Mouse (Mus musculus): ENCODE measurements around the gene 1600014C10Rik. TPM values are rescaled to one million over a fixed set of nuclear protein-coding genes. Genes with fewer than 3 reads are reported as not detected.
A peak's percentile ranks its signal among the peaks of the same experiment; 100 is the strongest.

1600014C10Rik gene
- polyA plus RNA-seq, 1 experiment from 2014 or later = 25.9 TPM

DNA sequence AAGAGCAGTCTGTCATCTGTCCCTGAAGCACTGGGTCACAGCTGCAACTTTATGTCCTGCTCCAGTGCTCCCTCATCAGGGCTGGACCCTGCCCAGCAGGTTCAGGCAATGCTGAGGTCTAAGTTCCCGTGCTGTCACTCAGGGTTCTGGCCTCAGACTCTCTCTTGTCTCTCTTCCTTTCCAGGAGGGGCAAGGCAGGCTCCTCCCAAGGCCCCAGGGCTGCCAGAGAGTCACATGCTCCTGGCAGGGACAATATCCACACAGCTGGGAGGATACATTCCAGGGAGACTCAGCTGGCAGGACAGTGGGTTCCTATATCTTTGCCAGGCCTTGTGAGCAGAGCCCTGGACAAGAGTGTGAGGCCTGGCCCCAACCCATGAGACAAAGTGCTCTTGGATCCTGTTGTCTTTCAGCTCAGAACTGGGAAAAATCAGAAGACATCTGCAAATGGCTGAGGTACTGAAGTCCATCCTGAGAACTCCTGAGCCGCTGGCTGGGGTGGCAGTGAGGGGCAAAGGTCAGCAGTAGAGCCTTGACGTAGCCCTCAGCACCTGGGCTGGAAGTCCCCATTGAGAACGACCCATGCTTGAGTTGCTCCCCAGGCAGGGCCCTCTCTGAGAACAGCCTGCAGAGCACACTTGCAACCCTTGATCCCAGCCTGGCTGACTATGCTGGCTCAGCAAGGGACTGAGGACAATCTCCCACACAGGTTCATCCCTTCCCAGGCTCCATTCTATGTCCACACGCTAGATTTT, 34.6 kb downstream of the 1600014C10Rik start:
- H3K4me1 ChIP-seq (ENCODE audit: control insufficient read depth, insufficient read depth, low read length) = peaks cover 18% of the 10 kb centered on the region
- H3K9me3 ChIP-seq (replicated peaks; ENCODE audit: control insufficient read depth, low read length) = no peaks in the 10 kb centered on the region
- H3K9ac ChIP-seq (ENCODE audit: low read length) = peak overlapping the region; percentile 52
- no peaks in the 10 kb centered on the region for H3K27me3 ChIP-seq (ENCODE audit: control insufficient read depth, insufficient read depth, low read length)
- peak overlapping the region; percentile 90 for H3K27ac ChIP-seq (ENCODE audit: low read length)
- peak; percentile 84 for ATAC-seq (replicated peaks; ENCODE audit: extremely low read depth, insufficient read depth, low FRiP score)
- WGBS = 59% methylated on average over 5 of the region's 5 CpGs
- 0 out of 2 replicates have a peak, but pooled peaks cover 5% of the 10 kb centered on the region for H3K36me3 ChIP-seq (ENCODE audit: control insufficient read depth, insufficient read depth)
- H3K4me3 ChIP-seq (ENCODE audit: low read length) = no peak overlapping the region
- H3K4me2 ChIP-seq (ENCODE audit: low read depth, low read length) = no peak overlapping the region

DNA sequence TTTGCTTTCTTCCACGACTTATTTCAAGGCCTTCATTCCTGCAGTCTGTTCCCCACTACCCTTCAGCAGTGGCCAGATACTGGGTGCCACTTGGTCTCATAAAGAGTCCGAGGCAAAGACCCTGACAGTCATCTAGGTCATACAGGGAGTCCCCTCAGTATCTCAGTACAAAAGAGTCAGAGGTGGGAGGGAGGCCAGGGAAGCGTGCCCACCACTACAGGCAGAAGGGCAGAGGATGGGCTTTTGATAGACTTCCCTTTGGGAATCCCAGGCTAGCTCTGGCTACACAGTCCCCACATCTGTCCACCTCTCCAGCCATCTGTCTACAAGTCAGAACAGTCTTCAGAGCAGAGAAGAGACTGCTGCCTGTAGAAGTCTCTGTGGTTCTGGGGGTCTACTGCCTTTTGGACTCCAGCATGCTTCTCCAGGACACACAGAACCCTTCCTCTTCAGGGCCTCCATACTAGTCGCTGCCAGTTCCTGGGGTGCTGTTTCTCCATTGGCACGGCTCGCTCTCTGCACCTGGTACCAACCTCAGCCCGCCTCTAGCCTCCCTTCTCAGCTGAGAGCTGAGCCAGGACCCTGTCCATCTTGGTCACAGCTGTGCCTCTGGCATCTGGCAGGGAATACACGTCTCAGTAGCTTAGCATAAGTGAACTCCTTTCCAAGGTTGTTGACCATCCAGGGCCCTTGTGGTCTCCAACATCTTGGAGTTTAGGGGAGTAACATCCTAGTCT, 35.8 kb downstream of the 1600014C10Rik start:
- 0 out of 2 replicates have a peak overlapping the region, but pooled peaks have one; percentile 16 for H3K27ac ChIP-seq (ENCODE audit: low read length)
- 77% methylated on average over 7 of the region's 8 CpGs for WGBS
- ATAC-seq (replicated peaks; ENCODE audit: extremely low read depth, insufficient read depth, low FRiP score) = no peak

DNA sequence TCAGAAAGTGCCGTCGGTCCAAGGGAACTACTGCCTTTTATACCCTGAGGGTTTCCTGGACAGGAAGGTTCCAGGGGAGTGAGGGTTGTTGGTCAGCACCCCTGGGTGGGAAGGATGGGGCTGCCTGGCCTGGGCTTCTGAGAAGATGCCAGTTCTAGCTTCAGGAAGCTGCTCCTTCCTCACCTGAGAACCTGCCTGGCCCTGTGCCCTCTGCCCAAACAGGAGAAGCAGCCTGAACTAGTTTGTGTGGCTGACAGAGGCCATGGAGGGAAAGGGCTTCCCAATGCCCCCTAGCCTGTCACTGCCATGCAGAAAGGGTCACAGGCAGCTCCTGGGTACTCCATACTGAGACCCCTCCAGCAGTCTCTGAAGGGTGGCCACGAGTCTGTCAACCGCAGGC, 36.5 kb downstream of the 1600014C10Rik start:
- ATAC-seq (replicated peaks; ENCODE audit: extremely low read depth, insufficient read depth, low FRiP score) = no peak
- peaks cover 24% of the 10 kb centered on the region for H3K4me1 ChIP-seq (ENCODE audit: control insufficient read depth, insufficient read depth, low read length)
- H3K4me2 ChIP-seq (ENCODE audit: low read depth, low read length) = no peak overlapping the region
- H3K9ac ChIP-seq (ENCODE audit: low read length) = no peak overlapping the region
- H3K4me3 ChIP-seq (ENCODE audit: low read length) = no peak overlapping the region
- no peaks in the 10 kb centered on the region for H3K9me3 ChIP-seq (replicated peaks; ENCODE audit: control insufficient read depth, low read length)
- H3K27ac ChIP-seq (ENCODE audit: low read length) = no peak overlapping the region
- 90% methylated on average over 4 of the region's 4 CpGs for WGBS
- no peaks in the 10 kb centered on the region for H3K27me3 ChIP-seq (ENCODE audit: control insufficient read depth, insufficient read depth, low read length)
- 0 out of 2 replicates have a peak, but pooled peaks cover 5% of the 10 kb centered on the region for H3K36me3 ChIP-seq (ENCODE audit: control insufficient read depth, insufficient read depth)

More for the DNA sequence above, 35.8 kb downstream of the 1600014C10Rik start:
- 0 out of 2 replicates have a peak, but pooled peaks cover 5% of the 10 kb centered on the region for H3K36me3 ChIP-seq (ENCODE audit: control insufficient read depth, insufficient read depth)
- no peaks in the 10 kb centered on the region for H3K9me3 ChIP-seq (replicated peaks; ENCODE audit: control insufficient read depth, low read length)
- no peak overlapping the region for H3K4me3 ChIP-seq (ENCODE audit: low read length)
- H3K4me1 ChIP-seq (ENCODE audit: control insufficient read depth, insufficient read depth, low read length) = peaks cover 20% of the 10 kb centered on the region
- no peak overlapping the region for H3K9ac ChIP-seq (ENCODE audit: low read length)
- no peaks in the 10 kb centered on the region for H3K27me3 ChIP-seq (ENCODE audit: control insufficient read depth, insufficient read depth, low read length)
- H3K4me2 ChIP-seq (ENCODE audit: low read depth, low read length) = no peak overlapping the region

DNA sequence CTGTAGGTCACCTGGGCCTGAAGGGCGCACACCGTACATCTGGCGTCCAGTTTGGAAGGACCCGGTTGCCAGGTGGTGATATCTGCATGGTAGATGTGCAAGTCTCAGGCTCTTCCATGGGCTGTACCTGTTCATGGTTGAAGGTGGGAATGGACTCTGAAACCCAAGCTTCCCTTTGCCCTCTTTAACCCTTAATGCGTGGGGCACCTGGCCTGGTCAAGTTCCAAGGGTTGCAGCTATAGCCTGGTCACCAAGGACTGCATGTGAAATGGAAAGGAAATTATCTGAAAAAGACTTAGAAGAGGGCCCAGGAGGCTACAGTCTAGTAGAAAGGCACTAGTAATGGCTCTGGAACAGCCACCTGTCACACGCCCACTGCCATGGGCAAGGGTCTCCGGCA, 37.8 kb downstream of the 1600014C10Rik start:
- WGBS = 96% methylated on average over 7 of the region's 7 CpGs
- H3K9me3 ChIP-seq (replicated peaks; ENCODE audit: control insufficient read depth, low read length) = no peaks in the 10 kb centered on the region
- no peaks in the 10 kb centered on the region for H3K27me3 ChIP-seq (ENCODE audit: control insufficient read depth, insufficient read depth, low read length)
- 0 out of 2 replicates have a peak, but pooled peaks cover 5% of the 10 kb centered on the region for H3K36me3 ChIP-seq (ENCODE audit: control insufficient read depth, insufficient read depth)
- no peak overlapping the region for H3K9ac ChIP-seq (ENCODE audit: low read length)
- H3K4me3 ChIP-seq (ENCODE audit: low read length) = no peak overlapping the region
- ATAC-seq (replicated peaks; ENCODE audit: extremely low read depth, insufficient read depth, low FRiP score) = no peak
- no peak overlapping the region for H3K4me2 ChIP-seq (ENCODE audit: low read depth, low read length)
- H3K4me1 ChIP-seq (ENCODE audit: control insufficient read depth, insufficient read depth, low read length) = peaks cover 32% of the 10 kb centered on the region
- H3K27ac ChIP-seq (ENCODE audit: low read length) = no peak overlapping the region

DNA sequence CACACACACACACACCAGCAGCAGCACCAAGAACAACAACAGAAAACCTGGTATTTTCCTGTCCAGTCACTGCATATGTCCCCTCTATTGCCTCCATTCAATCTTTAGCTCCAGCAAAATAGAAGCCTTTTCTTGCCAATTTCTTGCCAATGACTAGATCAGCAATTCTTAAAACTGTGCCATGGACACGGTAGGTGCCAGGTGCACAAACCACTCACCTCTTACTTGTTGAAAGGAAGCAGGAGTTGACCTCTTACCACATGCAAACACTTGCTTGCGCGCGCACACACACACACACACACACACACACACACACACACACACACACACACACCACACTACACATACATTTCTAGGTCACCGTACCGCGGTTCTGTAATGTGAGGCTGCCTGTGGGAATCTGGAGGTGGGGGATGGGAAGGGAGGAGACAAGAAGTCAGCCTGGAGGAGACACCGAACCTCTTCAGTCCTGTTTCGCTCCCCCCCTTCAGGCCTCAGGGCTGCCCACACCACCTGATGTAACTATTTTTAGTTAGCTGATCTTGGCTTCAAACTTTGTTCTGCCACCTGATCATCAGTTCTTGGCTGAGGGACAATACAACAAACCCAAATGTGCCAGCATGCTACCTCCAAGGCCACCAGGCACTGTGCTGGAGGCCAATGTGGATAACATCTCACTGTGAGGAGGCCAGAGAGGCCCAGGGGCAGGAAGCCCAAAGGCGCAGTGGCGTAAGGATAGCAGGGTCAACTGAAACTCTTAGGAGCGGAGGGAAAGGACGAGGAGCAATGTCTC, 41.8 kb downstream of the 1600014C10Rik start:
- peak overlapping the region; percentile 92 for H3K27ac ChIP-seq (ENCODE audit: low read length)
- H3K4me2 ChIP-seq (ENCODE audit: low read depth, low read length) = peak overlapping the region; percentile 53
- H3K9ac ChIP-seq (ENCODE audit: low read length) = peak overlapping the region; percentile 43; the same call in 1 of the 2 replicates
- peak; percentile 59 for ATAC-seq (replicated peaks; ENCODE audit: extremely low read depth, insufficient read depth, low FRiP score)
- WGBS = 49% methylated on average over 13 of the region's 13 CpGs
- 0 out of 2 replicates have a peak, but pooled peaks cover 2% of the 10 kb centered on the region for H3K36me3 ChIP-seq (ENCODE audit: control insufficient read depth, insufficient read depth)
- peak overlapping the region; percentile 37 for H3K4me3 ChIP-seq (ENCODE audit: low read length)
- H3K9me3 ChIP-seq (replicated peaks; ENCODE audit: control insufficient read depth, low read length) = no peaks in the 10 kb centered on the region
- peaks cover 24% of the 10 kb centered on the region for H3K4me1 ChIP-seq (ENCODE audit: control insufficient read depth, insufficient read depth, low read length)
- H3K27me3 ChIP-seq (ENCODE audit: control insufficient read depth, insufficient read depth, low read length) = no peaks in the 10 kb centered on the region

DNA sequence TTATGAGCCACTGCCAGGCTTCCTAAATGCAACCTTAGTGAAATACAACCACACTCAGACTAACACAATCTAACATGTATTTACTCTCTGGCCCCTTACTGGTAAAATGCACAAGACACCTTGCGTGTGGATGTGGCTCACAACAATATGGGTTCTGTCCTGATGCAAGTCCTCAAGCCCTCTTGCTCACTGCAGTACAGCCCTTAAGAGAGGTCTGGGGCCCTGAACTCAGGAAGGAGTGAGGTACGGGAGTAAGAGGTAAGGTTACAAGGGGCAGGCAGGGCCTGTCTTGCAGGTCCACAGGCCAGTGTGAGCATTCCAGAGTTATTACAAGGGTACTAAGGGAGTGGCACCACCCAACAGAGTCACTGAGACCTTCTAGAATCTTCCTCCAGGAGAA, 43.2 kb downstream of the 1600014C10Rik start:
- H3K36me3 ChIP-seq (ENCODE audit: control insufficient read depth, insufficient read depth) = 0 out of 2 replicates have a peak, but pooled peaks cover 2% of the 10 kb centered on the region
- H3K9me3 ChIP-seq (replicated peaks; ENCODE audit: control insufficient read depth, low read length) = no peaks in the 10 kb centered on the region
- ATAC-seq (replicated peaks; ENCODE audit: extremely low read depth, insufficient read depth, low FRiP score) = no peak
- peaks cover 24% of the 10 kb centered on the region for H3K4me1 ChIP-seq (ENCODE audit: control insufficient read depth, insufficient read depth, low read length)
- peak overlapping the region; percentile 35 for H3K9ac ChIP-seq (ENCODE audit: low read length)
- no peaks in the 10 kb centered on the region for H3K27me3 ChIP-seq (ENCODE audit: control insufficient read depth, insufficient read depth, low read length)
- whole genome bisulfite sequencing = 64% methylated on average over 2 of the region's 2 CpGs
- H3K4me3 ChIP-seq (ENCODE audit: low read length) = peak overlapping the region; percentile 84
- peak overlapping the region; percentile 90 for H3K27ac ChIP-seq (ENCODE audit: low read length)
- peak overlapping the region; percentile 76 for H3K4me2 ChIP-seq (ENCODE audit: low read depth, low read length)

DNA sequence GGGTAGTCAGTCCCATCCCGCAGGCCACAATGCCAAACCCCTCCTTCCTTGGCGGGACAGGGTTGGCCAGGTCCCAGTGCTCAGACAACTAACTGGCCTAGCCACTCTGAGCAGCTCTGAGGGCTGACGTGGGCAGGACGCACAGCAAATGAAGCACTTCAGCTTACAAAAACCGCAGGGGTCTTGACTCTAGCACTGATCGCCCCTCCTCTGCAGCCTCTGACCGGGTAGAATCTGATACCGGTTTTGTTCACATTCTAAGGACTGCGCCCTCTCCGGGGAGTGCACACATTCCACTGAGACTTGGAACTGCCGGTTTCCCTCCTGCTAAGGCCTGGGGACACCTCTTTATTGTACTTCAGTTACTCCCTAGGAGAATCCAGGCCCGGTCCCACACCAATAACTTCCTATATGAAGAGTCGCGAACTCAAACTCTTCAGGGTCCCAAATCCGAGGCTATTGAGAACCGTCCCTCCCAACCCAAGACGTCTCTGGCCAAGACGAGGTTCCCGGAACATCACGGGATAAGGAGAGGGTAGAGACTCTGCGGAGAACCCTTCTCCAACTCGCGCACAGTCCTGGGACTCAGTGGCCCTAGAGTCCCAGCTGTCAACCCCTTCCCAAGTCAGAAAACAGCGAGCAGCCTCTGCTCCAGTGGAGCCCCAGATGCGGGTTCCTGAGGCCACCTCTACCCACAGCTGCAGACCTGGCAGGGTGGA, 44.3 kb downstream of the 1600014C10Rik start:
- Histone ChIP-seq H3K4me1 (ENCODE audit: control insufficient read depth, insufficient read depth, low read length) (peaks cover 24% of the 10 kb centered on the region), H3K36me3 (ENCODE audit: control insufficient read depth, insufficient read depth) (no peaks in the 10 kb centered on the region), H3K27ac (ENCODE audit: low read length) (peak overlapping the region; percentile 90), H3K9me3 (replicated peaks; ENCODE audit: control insufficient read depth, low read length) (no peaks in the 10 kb centered on the region), H3K27me3 (ENCODE audit: control insufficient read depth, insufficient read depth, low read length) (no peaks in the 10 kb centered on the region), H3K9ac (ENCODE audit: low read length) (peak overlapping the region; percentile 87), H3K4me3 (ENCODE audit: low read length) (peak overlapping the region; percentile 84), H3K4me2 (ENCODE audit: low read depth, low read length) (peak overlapping the region; percentile 76)
- ATAC-seq (replicated peaks; ENCODE audit: extremely low read depth, insufficient read depth, low FRiP score) = peak; percentile 49
- WGBS = under 1% methylated on average over 25 of the region's 25 CpGs

DNA sequence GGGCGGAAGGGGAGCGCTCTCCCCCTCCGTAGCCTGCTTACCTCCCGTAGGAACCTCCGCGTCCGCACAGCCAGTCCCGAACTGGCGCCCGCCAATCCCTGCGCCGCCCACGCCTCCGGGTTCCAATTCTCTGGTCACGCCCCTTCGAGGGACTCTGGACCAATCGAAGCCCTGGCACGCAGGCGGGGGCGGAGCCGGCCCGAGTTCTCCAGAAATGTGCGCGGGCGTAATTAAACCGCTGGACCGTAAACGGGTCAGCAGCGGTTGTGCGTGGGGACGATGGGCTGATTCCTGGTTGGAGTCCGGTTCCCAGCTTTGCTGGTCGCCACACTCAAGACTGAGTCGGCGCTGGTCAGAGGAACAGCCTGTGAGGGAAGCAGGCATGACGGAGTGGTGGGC, 44.9 kb downstream of the 1600014C10Rik start, which contains the start of gene Plekhf1:
Plekhf1 (minus strand) TSS at position 117 of the 399 bp plus-strand sequence.
- Histone ChIP-seq H3K4me3 (ENCODE audit: low read length) (peak within 1 kb of the TSS; percentile 84), H3K9ac (ENCODE audit: low read length) (peak within 1 kb of the TSS; percentile 87), H3K9me3 (replicated peaks; ENCODE audit: control insufficient read depth, low read length) (no peaks in the 10 kb centered on the region), H3K4me2 (ENCODE audit: low read depth, low read length) (peak within 1 kb of the TSS; percentile 76), H3K27ac (ENCODE audit: low read length) (peak within 1 kb of the TSS; percentile 90), H3K36me3 (ENCODE audit: control insufficient read depth, insufficient read depth) (no peaks in the 10 kb centered on the region), H3K4me1 (ENCODE audit: control insufficient read depth, insufficient read depth, low read length) (peaks cover 24% of the 10 kb centered on the region), H3K27me3 (ENCODE audit: control insufficient read depth, insufficient read depth, low read length) (no peaks in the 10 kb centered on the region)
- peak; percentile 85 for ATAC-seq (replicated peaks; ENCODE audit: extremely low read depth, insufficient read depth, low FRiP score)
- WGBS = under 1% methylated on average over 36 of the region's 36 CpGs

Measured in heart, embryonic 16.5 days (tissue).